ENCODE assay signal across 11 mouse cellular contexts in genomic region chr8:4257350-4257749, GRCm38 (mm10). TPM values are rescaled to one million over a fixed set of nuclear protein-coding genes. Genes with fewer than 3 reads are reported as not detected.
DNase-seq lines count a peak whose midpoint lies in the region; ATAC-seq and TF ChIP-seq lines count a peak whose summit lies in the region.
"Had no signal": no experiment of that assay in that cellular context is flagged by ENCODE, and none has a peak within 500 bp of the region (broad histone marks: within the 10 kb centered on the region; RNA-seq: fewer than 3 reads in every experiment).

No protein-coding gene starts in this region.

- H3K9ac ChIP-seq in intestine, embryonic 14.5 days (ENCODE audit: low read length): no peak overlapping the region
- H3K9ac ChIP-seq in intestine, postnatal 0 days (ENCODE audit: low read depth, low read length): no peak overlapping the region
- H3K9ac ChIP-seq in intestine, embryonic 16.5 days (ENCODE audit: low read depth, low read length): no peak overlapping the region
- H3K9ac ChIP-seq in neural tube, embryonic 14.5 days (replicated peaks; ENCODE audit: low read depth, low read length): peak overlapping the region; percentile 97

- no peak overlapping the region for H3K4me3 ChIP-seq in intestine, embryonic 14.5 days (ENCODE audit: low read depth, low read length)
- H3K4me3 ChIP-seq in intestine, postnatal 0 days (ENCODE audit: low read depth, low read length): no peak overlapping the region
- peak overlapping the region; percentile 93 for H3K4me3 ChIP-seq in forebrain, embryonic 10.5 days
- no peak overlapping the region for H3K4me3 ChIP-seq in intestine, embryonic 16.5 days (ENCODE audit: low read length)
- peak overlapping the region; percentile 87 for H3K4me3 ChIP-seq in neural tube, embryonic 14.5 days (ENCODE audit: low read depth, low read length)

- H3K4me2 ChIP-seq in intestine, embryonic 14.5 days (ENCODE audit: low read length): peak overlapping the region; percentile 67; the same call in 1 of the 2 replicates
- H3K4me2 ChIP-seq in intestine, postnatal 0 days (replicated peaks; ENCODE audit: low read depth): no peak overlapping the region
- 0 out of 2 replicates have a peak overlapping the region, but pooled peaks have one; percentile 12 for H3K4me2 ChIP-seq in intestine, embryonic 16.5 days (ENCODE audit: low read depth, low read length)
- H3K4me2 ChIP-seq in neural tube, embryonic 14.5 days (ENCODE audit: low read depth, low read length): peak overlapping the region; percentile 65

- H3K36me3 ChIP-seq in intestine, embryonic 14.5 days (ENCODE audit: control insufficient read depth, insufficient read depth, low read length): peaks cover 51% of the 10 kb centered on the region
- peaks cover 42% of the 10 kb centered on the region for H3K36me3 ChIP-seq in intestine, postnatal 0 days (ENCODE audit: control insufficient read depth, insufficient read depth)
- H3K36me3 ChIP-seq in forebrain, embryonic 10.5 days (replicated peaks): peaks cover 69% of the 10 kb centered on the region
- peaks cover 24% of the 10 kb centered on the region for H3K36me3 ChIP-seq in intestine, embryonic 16.5 days (ENCODE audit: control insufficient read depth, insufficient read depth, low read length)
- peaks cover 22% of the 10 kb centered on the region for H3K36me3 ChIP-seq in neural tube, embryonic 14.5 days (ENCODE audit: control insufficient read depth, insufficient read depth, low read length)

- H3K27ac ChIP-seq in intestine, embryonic 14.5 days (ENCODE audit: low read depth): peak overlapping the region; percentile 45
- H3K27ac ChIP-seq in intestine, postnatal 0 days (ENCODE audit: low read depth, low read length): no peak overlapping the region
- H3K27ac ChIP-seq in forebrain, embryonic 10.5 days: peak overlapping the region; percentile 98
- peak overlapping the region; percentile 33; the same call in 1 of the 2 replicates for H3K27ac ChIP-seq in intestine, embryonic 16.5 days (ENCODE audit: low read length)
- peak overlapping the region; percentile 94 for H3K27ac ChIP-seq in neural tube, embryonic 14.5 days (ENCODE audit: low read depth, low read length)

- TF ChIP-seq CTCF in intestine, postnatal 0 days (IDR thresholded peaks at IDR 0.05; ENCODE audit: low read depth): no peak

- H3K9me3 ChIP-seq in intestine, embryonic 14.5 days (ENCODE audit: control insufficient read depth, low read length): no peaks in the 10 kb centered on the region
- H3K9me3 ChIP-seq in intestine, postnatal 0 days (ENCODE audit: control insufficient read depth): no peaks in the 10 kb centered on the region
- H3K9me3 ChIP-seq in forebrain, embryonic 10.5 days: no peaks in the 10 kb centered on the region
- H3K9me3 ChIP-seq in intestine, embryonic 16.5 days (ENCODE audit: control insufficient read depth, low read length): no peaks in the 10 kb centered on the region
- H3K9me3 ChIP-seq in neural tube, embryonic 14.5 days (ENCODE audit: control insufficient read depth, low read length): no peaks in the 10 kb centered on the region

- peaks cover 24% of the 10 kb centered on the region for H3K4me1 ChIP-seq in intestine, embryonic 14.5 days (replicated peaks; ENCODE audit: control insufficient read depth, insufficient read depth, low read length)
- no peaks in the 10 kb centered on the region for H3K4me1 ChIP-seq in intestine, postnatal 0 days (replicated peaks; ENCODE audit: control insufficient read depth, insufficient read depth, low read length)
- peaks cover 51% of the 10 kb centered on the region for H3K4me1 ChIP-seq in forebrain, embryonic 10.5 days
- peaks cover 20% of the 10 kb centered on the region for H3K4me1 ChIP-seq in intestine, embryonic 16.5 days (ENCODE audit: control insufficient read depth, insufficient read depth, low read length)
- H3K4me1 ChIP-seq in neural tube, embryonic 14.5 days (ENCODE audit: control insufficient read depth, insufficient read depth, low read length): peaks cover 31% of the 10 kb centered on the region

- ATAC-seq in intestine, embryonic 14.5 days (replicated peaks; ENCODE audit: low FRiP score, low TSS enrichment, low read depth): no peak
- ATAC-seq in intestine, postnatal 0 days: no peak
- no peak for ATAC-seq in intestine, embryonic 16.5 days
- ATAC-seq in neural tube, embryonic 14.5 days (ENCODE audit: low read depth): no peak
- no peak for ATAC-seq in granulocyte monocyte progenitor cell, adult 5-6 weeks (replicated peaks; ENCODE audit: poor library complexity, severe bottlenecking)

- DNase-seq in intestine, embryonic 14.5 days (ENCODE audit: low spot score): no peak
- DNase-seq in forebrain, embryonic 10.5 days (ENCODE audit: extremely low spot score, low spot score): no peak
- DNase-seq in kidney, adult 9 months: no peak
- DNase-seq in right cerebral cortex, postnatal 36 days (ENCODE audit: low spot score in 2 of 2): no peak
- DNase-seq: thymus, adult 2 months had no signal

- no peaks in the 10 kb centered on the region for H3K27me3 ChIP-seq in intestine, embryonic 14.5 days (replicated peaks; ENCODE audit: control insufficient read depth, insufficient read depth, low read length)
- H3K27me3 ChIP-seq in intestine, postnatal 0 days (replicated peaks; ENCODE audit: control insufficient read depth, insufficient read depth, low read length): no peaks in the 10 kb centered on the region
- no peaks in the 10 kb centered on the region for H3K27me3 ChIP-seq in forebrain, embryonic 10.5 days (ENCODE audit: poor library complexity, severe bottlenecking)
- H3K27me3 ChIP-seq in intestine, embryonic 16.5 days (replicated peaks; ENCODE audit: control insufficient read depth, insufficient read depth, low read length): no peaks in the 10 kb centered on the region
- no peaks in the 10 kb centered on the region for H3K27me3 ChIP-seq in neural tube, embryonic 14.5 days (ENCODE audit: control insufficient read depth, insufficient read depth, low read length)

- WGBS in intestine, embryonic 14.5 days: 80% methylated on average over 4 of the region's 4 CpGs
- WGBS in intestine, postnatal 0 days: 78% methylated on average over 4 of the region's 4 CpGs
- 87% methylated on average over 4 of the region's 4 CpGs for WGBS in forebrain, embryonic 10.5 days
- 77% methylated on average over 4 of the region's 4 CpGs for WGBS in intestine, embryonic 16.5 days
- WGBS in neural tube, embryonic 14.5 days: 63% methylated on average over 4 of the region's 4 CpGs

RNA-seq across cellular contexts. Expression of gene Ctxn1, which starts 1.7 kb away (rescaled TPM):
- polyA plus RNA-seq in intestine, embryonic 14.5 days (2014; fragmentation: Nextera tagmentation; extraction: Ambion mirVana): 78.8 and 79.2 TPM in 2 replicates
- polyA plus RNA-seq in intestine, postnatal 0 days (2015; fragmentation: Nextera tagmentation; extraction: Ambion mirVana): 27.4 and 29.4 TPM in 2 replicates
- 111 and 120 TPM in 2 replicates for polyA plus RNA-seq in forebrain, embryonic 10.5 days (2016; fragmentation: Nextera tagmentation; extraction: Ambion mirVana)
- polyA plus RNA-seq in intestine, embryonic 16.5 days (2015; fragmentation: Nextera tagmentation; extraction: Ambion mirVana): 52.8 and 55.0 TPM in 2 replicates
- polyA plus RNA-seq in neural tube, embryonic 14.5 days (2014; fragmentation: Nextera tagmentation; extraction: Ambion mirVana): 203 and 212 TPM in 2 replicates
- 3.8 and 3.9 TPM in 2 replicates for total RNA-seq in granulocyte monocyte progenitor cell, adult 5-6 weeks (2014; fragmentation: Nextera tagmentation)
- total RNA-seq in granulocyte monocyte progenitor cell, adult 5-6 weeks (2017): 0.60 TPM in 1 of 2 replicates, not detected in the other

RNA-seq across cellular contexts. Expression of gene Snapc2, which starts 4.5 kb away (rescaled TPM):
- polyA plus RNA-seq in intestine, embryonic 14.5 days (2014; fragmentation: Nextera tagmentation; extraction: Ambion mirVana): 52.7 and 57.1 TPM in 2 replicates
- 21.5 and 22.2 TPM in 2 replicates for polyA plus RNA-seq in intestine, postnatal 0 days (2015; fragmentation: Nextera tagmentation; extraction: Ambion mirVana)
- 64.0 and 64.7 TPM in 2 replicates for polyA plus RNA-seq in forebrain, embryonic 10.5 days (2016; fragmentation: Nextera tagmentation; extraction: Ambion mirVana)
- 38.9 and 43.5 TPM in 2 replicates for polyA plus RNA-seq in intestine, embryonic 16.5 days (2015; fragmentation: Nextera tagmentation; extraction: Ambion mirVana)
- 57.9 and 69.0 TPM in 2 replicates for polyA plus RNA-seq in neural tube, embryonic 14.5 days (2014; fragmentation: Nextera tagmentation; extraction: Ambion mirVana)
- total RNA-seq in granulocyte monocyte progenitor cell, adult 5-6 weeks (2014; fragmentation: Nextera tagmentation): 14.4 and 14.5 TPM in 2 replicates
- 12.5 and 14.5 TPM in 2 replicates for total RNA-seq in granulocyte monocyte progenitor cell, adult 5-6 weeks (2017)

RNA-seq across cellular contexts. Expression of gene Tgfbr3l, which starts 9.3 kb away (rescaled TPM):
- polyA plus RNA-seq in intestine, embryonic 14.5 days (2014; fragmentation: Nextera tagmentation; extraction: Ambion mirVana): 3.3 and 4.0 TPM in 2 replicates
- polyA plus RNA-seq in intestine, postnatal 0 days (2015; fragmentation: Nextera tagmentation; extraction: Ambion mirVana): 0.87 and 2.1 TPM in 2 replicates
- polyA plus RNA-seq in forebrain, embryonic 10.5 days (2016; fragmentation: Nextera tagmentation; extraction: Ambion mirVana): 2.5 and 4.1 TPM in 2 replicates
- 2.4 and 2.9 TPM in 2 replicates for polyA plus RNA-seq in intestine, embryonic 16.5 days (2015; fragmentation: Nextera tagmentation; extraction: Ambion mirVana)
- polyA plus RNA-seq in neural tube, embryonic 14.5 days (2014; fragmentation: Nextera tagmentation; extraction: Ambion mirVana): 4.2 and 6.5 TPM in 2 replicates
- total RNA-seq in granulocyte monocyte progenitor cell, adult 5-6 weeks (2014; fragmentation: Nextera tagmentation): 13.1 and 17.0 TPM in 2 replicates
- 2.4 and 2.8 TPM in 2 replicates for total RNA-seq in granulocyte monocyte progenitor cell, adult 5-6 weeks (2017)

RNA-seq across cellular contexts. Expression of gene Timm44, which starts 18.4 kb away (rescaled TPM):
- polyA plus RNA-seq in intestine, embryonic 14.5 days (2014; fragmentation: Nextera tagmentation; extraction: Ambion mirVana): 89.8 and 92.7 TPM in 2 replicates
- 33.7 and 35.5 TPM in 2 replicates for polyA plus RNA-seq in intestine, postnatal 0 days (2015; fragmentation: Nextera tagmentation; extraction: Ambion mirVana)
- 69.8 and 70.2 TPM in 2 replicates for polyA plus RNA-seq in forebrain, embryonic 10.5 days (2016; fragmentation: Nextera tagmentation; extraction: Ambion mirVana)
- polyA plus RNA-seq in intestine, embryonic 16.5 days (2015; fragmentation: Nextera tagmentation; extraction: Ambion mirVana): 73.5 and 74.6 TPM in 2 replicates
- 52.2 and 52.3 TPM in 2 replicates for polyA plus RNA-seq in neural tube, embryonic 14.5 days (2014; fragmentation: Nextera tagmentation; extraction: Ambion mirVana)
- total RNA-seq in granulocyte monocyte progenitor cell, adult 5-6 weeks (2014; fragmentation: Nextera tagmentation): 72.1 and 74.5 TPM in 2 replicates
- 113 and 128 TPM in 2 replicates for total RNA-seq in granulocyte monocyte progenitor cell, adult 5-6 weeks (2017)

RNA-seq across cellular contexts. Expression of gene Gm49320, which starts 18.7 kb away (rescaled TPM):
- 1.4 and 1.7 TPM in 2 replicates for polyA plus RNA-seq in intestine, embryonic 14.5 days (2014; fragmentation: Nextera tagmentation; extraction: Ambion mirVana)
- 0.20 and 0.74 TPM in 2 replicates for polyA plus RNA-seq in intestine, postnatal 0 days (2015; fragmentation: Nextera tagmentation; extraction: Ambion mirVana)
- polyA plus RNA-seq in forebrain, embryonic 10.5 days (2016; fragmentation: Nextera tagmentation; extraction: Ambion mirVana): 0.70 and 0.81 TPM in 2 replicates
- polyA plus RNA-seq in intestine, embryonic 16.5 days (2015; fragmentation: Nextera tagmentation; extraction: Ambion mirVana): 0.64 and 0.70 TPM in 2 replicates
- polyA plus RNA-seq in neural tube, embryonic 14.5 days (2014; fragmentation: Nextera tagmentation; extraction: Ambion mirVana): 0.89 and 1.3 TPM in 2 replicates
- total RNA-seq in granulocyte monocyte progenitor cell, adult 5-6 weeks (2014; fragmentation: Nextera tagmentation): 1.1 TPM in 1 of 2 replicates, not detected in the other
- 0.52 TPM in 1 of 2 replicates, not detected in the other for total RNA-seq in granulocyte monocyte progenitor cell, adult 5-6 weeks (2017)
- total RNA-seq: hematopoietic stem cell, adult 5-6 weeks; left cerebral cortex, adult 18-20 months had no signal

Comparison
In these comparisons a context has a peak if more than half of its experiments do, and no peak if none do; other contexts are left out.
1. H3K4me3 ChIP-seq: peak in forebrain, embryonic 10.5 days (single experiment) and neural tube, embryonic 14.5 days (single experiment); none in intestine, embryonic 14.5 days (single experiment), intestine, postnatal 0 days (single experiment) and intestine, embryonic 16.5 days (single experiment).